Mouse (Mus musculus) G1E (cell line): ENCODE data around the gene Mgat4b.

ENCODE experiments used
- CTCF ChIP-seq: IDR thresholded peaks from 2 replicates; pipeline ENCODE4 v1.5.1; 2012; ENCODE audit warnings: low read depth, low read length, inconsistent platforms, mixed read lengths
- GATA1 ChIP-seq: IDR thresholded peaks from 2 replicates; pipeline ENCODE4 v1.6.1; 2012; ENCODE audit warnings: borderline replicate concordance, low read length, inconsistent platforms, mixed read lengths
- GATA2 ChIP-seq: IDR thresholded peaks from 2 replicates; pipeline ENCODE4 v1.6.1; 2012; ENCODE audit warnings: low read depth, low read length, inconsistent platforms, borderline replicate concordance
- POLR2AphosphoS5 ChIP-seq: IDR thresholded peaks from 2 replicates; pipeline ENCODE4 v1.6.1; 2012; ENCODE audit warnings: low read depth, low read length, inconsistent platforms; ENCODE audit not compliant: insufficient replicate concordance
- TAL1 ChIP-seq: conservative IDR thresholded peaks from 2 replicates; pipeline ENCODE4 v1.6.1; 2012; ENCODE audit warnings: low read depth, low read length, inconsistent platforms, mixed read lengths

GRCm38 (mm10) chr11:50176351-50176750, 34.3 kb upstream of the Mgat4b start:
- TF ChIP-seq CTCF (no peak), GATA1 (no peak), GATA2 (no peak), TAL1 (no peak), POLR2AphosphoS5 (no peak)
